Mouse (Mus musculus): ENCODE data around the gene Lrrc10b. TPM values are rescaled to one million over a fixed set of nuclear protein-coding genes. Genes with fewer than 3 reads are reported as not detected.
A peak's percentile ranks its signal among the peaks of the same experiment; 100 is the strongest.

Gene Lrrc10b
- polyA plus RNA-seq (2012; rRNA removed), result 3.9 and 6.8 TPM in 2 replicates

DNA sequence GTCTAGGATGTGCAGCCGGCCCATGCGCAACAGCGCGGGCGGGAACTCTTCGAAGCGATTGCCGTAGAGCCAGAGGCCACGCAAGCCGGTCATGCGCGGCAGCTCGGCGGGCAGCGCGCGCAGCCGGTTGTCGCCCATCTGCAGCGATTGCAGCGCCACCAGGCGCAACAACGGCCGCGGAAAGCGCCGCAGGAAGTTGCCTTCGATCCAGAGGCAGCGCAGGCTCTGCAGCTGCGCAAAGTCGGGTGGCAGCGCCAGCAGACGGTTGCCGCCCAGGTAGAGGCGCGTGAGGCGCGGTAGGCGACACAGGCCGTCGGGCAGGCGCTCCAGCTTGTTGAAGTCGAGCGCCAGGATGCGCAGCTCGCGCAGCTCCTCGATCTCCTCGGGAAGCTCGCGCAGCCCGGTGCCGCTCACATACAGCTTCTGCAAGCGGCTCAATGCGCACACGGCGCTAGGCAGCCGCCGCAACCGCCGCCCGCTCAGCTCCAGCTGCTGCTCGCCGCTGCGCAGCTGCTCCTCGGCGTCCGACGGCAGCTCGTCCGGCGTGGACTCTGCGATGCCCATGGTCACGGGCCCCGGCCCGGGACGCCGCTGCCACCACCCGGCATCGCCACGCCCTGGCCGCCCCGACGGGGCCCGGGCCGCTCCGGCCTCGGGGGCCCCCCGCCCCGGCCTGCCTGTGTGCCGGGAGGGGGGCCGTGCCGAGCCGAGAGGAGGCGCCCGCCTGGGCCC is at the start of gene Lrrc10b:
Lrrc10b (minus strand) TSS at position 722 of the 732 bp plus-strand sequence.
- no peak for DNase-seq (ENCODE audit: low read depth)

DNA sequence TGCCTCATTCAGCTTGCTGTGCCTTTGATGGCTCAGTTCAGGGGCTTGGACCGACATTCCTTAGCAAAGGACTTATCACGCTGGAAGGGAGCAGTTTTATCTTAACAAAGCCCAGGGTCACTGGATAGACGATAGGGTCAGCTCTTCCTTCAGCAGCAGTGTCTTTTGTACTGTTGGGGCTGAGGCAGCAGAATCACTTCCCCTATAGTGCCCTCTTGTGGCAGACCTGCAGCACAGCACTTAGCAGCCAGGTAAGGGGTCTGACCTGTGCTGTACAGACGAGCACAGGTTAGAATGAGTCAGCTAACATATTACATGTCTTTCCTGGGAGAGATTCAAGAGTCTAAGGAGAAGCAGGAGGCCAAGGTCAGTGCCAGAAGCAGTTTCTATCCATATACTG is 45.3 kb upstream of the Lrrc10b start:
- no peak for DNase-seq (ENCODE audit: low read depth)

DNA sequence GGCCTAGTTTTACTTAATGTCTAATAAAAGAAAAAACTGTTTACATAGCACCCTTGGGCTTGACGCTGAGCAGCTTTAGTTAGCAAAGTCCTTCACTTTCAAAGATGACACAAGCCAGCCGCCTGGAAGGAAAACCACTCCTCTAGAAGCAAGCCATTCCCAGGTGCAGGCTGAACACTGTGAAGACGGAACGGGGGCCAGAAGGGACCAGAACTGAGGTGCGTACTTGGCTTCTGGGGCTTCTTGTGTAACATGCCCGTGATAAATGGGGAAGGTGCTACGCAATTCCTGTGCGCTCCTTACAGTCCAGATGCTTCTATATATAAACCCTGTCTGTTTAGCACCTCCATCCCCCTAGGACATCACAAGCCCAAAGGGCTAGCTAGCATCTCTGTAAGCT is 43.3 kb upstream of the Lrrc10b start:
- no peak for DNase-seq (ENCODE audit: low read depth)

DNA sequence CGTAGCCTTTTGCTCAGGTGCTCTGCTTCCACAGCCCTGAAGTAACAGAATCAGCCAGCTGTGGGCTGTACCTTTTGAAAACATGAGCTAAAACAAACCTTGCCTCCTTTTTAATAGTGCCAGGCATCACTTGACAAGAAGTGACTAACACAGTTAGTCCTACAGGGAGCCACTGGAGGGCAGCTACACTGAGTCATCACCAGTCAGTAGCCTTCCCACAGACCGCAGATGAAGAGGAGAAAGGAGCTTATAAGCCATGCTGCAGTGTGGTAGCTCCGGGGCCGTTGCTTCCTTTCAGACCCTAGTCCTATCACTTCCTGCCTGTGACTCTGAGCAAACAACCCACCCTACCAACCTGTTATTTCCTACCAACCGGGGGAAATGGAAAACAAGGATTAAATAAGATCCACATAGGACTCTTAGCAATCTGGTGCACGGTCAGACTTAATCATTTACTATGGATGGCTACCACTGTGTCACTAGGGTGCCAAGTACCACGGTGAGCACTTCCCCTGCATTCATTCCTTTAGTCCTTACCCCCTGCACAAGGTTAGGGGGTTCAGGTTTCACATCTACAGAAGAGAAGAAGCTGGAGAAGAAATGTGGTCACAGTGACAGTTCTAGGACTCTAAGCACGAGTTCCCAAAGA is 40.4 kb upstream of the Lrrc10b start:
- no peak for DNase-seq (ENCODE audit: low read depth)

DNA sequence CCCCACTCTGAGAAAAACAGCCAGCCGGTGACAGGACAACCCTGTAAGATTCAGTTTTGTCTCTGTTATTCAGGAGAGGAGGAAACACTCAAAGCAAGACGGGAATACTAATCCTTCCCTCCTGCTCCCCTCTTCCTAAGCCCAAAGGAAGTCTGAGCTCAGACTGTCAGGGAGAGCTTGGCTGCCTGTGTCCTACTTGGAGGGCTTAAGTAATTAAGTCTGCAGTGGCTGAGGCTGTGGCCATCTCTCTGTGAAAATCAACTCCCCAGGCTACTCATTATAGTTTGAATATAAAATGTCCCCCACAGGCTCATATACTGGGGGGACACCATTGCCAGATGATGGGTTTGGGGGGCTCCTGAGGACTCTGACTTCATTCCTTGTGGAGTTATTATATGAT is 39.7 kb upstream of the Lrrc10b start:
- DNase-seq (ENCODE audit: low read depth), result no peak

DNA sequence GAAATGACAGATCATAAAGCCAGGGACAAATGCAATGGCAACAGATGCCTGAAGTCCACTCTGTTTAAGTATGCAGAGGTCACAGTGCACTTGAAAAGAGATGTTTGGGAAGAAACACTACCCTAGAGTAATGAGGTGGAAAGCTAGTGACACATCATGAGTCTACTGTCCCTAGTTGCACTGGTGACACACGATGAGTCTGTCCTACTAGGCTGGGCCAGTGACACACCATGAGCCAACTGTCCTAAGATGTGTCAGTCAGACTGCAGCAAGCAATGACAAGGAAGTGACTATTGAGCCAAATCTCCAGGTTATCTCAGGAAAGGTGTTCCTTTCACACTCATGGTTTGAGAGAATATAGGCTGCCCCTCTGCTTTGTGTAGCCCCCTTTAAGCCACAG is 38.4 kb upstream of the Lrrc10b start:
- no peak for DNase-seq (ENCODE audit: low read depth)

DNA sequence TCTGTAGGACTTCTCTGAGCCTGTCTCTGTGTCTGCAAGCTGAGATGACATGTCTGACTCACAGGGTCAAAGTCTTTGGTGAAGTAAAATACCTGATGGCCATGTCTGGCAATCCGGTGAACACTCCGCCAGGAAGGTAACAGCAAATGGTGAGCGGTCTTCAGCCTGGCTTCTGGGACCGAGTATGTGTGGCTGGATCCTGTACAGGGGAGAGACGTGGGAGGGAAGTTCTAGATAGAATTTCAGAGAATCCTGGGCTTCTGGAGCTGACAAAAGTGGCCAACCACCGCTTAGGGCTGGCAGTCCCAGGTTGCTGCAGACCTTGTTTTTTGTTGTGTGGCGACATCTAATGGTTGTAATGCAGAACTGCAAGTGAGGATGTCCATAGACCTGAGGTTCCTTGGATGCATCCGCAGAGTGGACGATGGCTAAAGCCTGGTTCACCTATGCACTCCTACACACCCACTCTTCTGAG is 29.0 kb upstream of the Lrrc10b start:
- DNase-seq (ENCODE audit: low read depth), result peak; percentile 13

DNA sequence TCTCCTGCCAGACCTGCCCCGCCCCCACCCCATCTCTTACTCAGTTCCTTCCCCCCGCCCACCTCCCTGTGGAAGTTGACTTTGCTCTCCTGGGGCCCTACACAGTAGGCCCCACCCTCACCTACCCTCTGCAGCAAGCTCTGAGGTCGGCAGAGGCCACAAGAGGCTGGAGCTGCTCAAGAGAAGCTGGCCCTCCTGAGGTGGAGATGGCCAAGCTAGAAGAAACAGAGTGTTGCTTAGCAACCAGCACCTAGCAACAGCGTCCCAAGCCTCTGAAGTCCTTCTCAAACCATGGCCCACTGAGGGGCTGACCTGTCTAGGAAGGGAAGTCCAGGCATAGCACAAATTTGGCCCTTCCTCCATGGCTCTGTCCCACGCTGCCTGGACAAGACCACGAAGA is 25.4 kb upstream of the Lrrc10b start, which contains the start of gene Ppp1r32:
Ppp1r32 (minus strand) TSS at position 226 of the 400 bp plus-strand sequence.
- DNase-seq (ENCODE audit: low read depth), result no peak

DNA sequence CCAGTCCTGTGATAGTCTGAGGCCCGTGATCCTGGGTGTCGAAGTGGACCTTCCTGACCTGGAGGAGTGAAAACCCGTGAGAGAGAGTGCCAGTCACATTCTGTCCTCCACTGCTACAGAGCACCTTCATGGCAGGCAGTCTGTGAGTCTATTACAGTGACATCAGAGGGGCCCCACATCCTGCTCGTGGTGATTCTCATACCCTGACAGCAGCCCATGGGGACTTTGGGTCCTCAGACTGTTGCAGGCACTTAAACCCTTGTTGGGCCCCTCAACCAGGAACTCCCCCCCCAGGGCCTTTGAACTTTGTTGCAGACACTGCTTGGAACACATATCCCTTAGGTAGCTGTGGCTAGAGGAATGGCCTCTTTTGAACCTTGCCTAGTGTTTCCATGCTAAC is 22.3 kb upstream of the Lrrc10b start:
- DNase-seq (ENCODE audit: low read depth), result no peak

DNA sequence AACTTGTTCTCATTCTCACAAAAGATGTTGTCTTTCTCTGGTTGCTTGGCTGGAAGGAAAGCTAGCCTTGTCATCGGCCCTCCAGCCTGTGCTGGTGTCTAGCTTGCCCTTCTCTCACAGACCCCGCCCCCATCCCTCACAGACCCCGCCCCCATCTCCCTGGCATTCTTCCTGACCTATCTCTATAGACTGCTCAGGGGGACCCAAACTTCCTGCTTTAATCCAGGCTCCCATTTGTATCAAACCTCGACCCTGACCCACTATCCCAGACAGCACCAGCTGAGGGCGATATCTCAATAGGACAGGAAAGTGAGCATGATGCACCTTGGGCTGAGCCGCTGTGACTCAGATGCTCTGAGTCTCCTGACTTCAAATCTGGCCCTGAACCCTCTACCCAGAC is 16.5 kb upstream of the Lrrc10b start:
- DNase-seq (ENCODE audit: low read depth), result no peak

DNA sequence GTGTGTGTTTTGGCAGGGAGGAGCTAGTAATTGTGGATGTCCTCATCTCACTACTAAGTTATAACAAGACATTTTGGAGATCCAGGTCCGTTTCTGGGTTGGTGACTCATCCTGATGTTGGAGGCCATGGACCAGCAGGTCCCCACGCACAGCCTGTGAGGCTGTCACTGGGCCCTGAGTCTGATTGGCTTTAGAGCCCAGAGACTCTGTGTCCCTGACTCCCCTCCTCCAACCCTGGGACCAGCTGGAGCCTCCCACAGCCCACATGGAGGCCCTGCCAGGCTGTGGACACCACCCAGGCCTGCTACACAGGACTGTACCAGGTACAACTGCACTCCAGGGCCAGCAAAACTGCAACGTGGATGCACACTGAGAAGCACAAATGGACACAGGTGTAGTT is 15.7 kb upstream of the Lrrc10b start:
- DNase-seq (ENCODE audit: low read depth), result no peak

DNA sequence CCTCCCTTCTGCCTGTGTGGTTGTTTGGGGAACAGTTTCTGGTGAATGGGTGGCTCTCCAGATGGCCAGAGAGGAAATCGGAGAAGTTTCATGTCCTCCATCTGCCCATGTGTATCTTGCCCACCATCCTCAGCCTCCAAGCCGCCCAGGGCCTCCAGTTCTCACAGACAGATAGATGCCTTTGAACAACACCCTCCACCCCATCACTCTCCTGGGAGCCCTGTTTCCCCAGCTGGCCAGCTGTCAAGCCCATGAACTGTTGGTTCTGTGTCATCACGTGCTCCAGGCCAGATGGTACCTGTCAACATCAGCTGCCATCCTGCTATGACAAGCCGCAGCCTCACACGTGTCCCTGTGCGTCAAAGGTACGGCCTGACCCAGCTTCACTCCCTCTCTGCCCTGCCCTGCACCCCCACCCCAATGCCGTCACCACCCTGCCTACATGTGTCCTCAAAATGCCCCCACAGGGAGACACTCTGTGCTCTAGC is 11.9 kb upstream of the Lrrc10b start:
- DNase-seq (ENCODE audit: low read depth), result no peak

DNA sequence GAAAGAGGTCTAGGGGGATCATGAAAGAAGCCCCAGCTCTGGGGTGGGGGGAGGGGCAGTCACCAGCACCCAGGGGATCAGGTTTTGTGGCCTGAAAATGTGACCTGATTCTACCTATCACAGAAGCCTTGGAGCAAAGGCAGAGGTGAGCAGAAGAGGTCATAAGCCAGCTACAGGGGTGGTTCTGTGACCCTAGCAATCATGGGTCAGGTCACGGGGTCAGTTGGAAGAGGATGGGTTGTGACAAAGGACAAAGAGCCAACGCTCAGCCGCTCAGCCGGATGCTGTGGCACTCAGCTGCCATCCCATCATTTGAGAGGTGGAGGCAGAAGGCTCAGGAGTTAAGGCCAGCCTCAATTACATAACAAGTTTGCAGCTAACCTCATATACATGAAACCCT is 7.2 kb upstream of the Lrrc10b start:
- DNase-seq (ENCODE audit: low read depth), result no peak

DNA sequence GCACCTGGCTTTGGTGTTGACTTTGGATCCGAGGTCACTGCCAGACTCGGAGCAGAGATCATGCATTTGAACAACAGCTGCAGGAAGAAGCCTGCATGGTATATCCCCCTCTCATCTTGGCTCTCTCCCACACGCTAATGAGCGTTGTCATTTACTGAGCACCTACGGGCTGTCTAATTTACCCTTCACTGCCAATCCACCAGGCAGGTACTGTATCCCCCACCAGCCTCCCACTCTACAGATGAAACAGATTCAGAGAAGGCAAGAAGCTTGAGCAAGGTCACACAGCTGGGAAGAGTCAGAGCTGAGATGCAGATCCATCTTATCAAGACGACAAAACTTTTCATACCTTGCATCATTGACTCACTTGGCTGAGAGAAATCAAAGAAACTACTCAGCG is 4.3 kb upstream of the Lrrc10b start:
- no peak for DNase-seq (ENCODE audit: low read depth)

DNA sequence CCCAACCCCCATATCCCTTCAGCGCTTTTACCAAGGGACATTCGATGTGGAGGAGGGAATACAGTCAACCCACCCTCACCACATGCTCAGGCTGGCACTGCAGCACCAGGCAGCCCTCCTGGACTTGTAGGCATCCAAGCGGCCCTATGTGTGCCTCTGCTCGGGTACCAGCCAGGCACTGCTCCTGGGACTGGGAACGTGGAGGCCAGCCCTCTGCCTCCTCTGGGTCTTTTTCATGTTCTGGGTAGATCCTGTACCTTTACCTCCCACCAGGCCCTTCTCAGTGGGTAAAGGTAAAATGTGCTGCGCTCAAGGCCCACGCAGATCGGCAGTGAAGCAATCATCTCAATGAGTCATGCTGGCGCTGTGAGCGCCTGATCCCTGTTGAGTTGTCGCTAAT is 2.6 kb upstream of the Lrrc10b start:
- DNase-seq (ENCODE audit: low read depth), result no peak

DNA sequence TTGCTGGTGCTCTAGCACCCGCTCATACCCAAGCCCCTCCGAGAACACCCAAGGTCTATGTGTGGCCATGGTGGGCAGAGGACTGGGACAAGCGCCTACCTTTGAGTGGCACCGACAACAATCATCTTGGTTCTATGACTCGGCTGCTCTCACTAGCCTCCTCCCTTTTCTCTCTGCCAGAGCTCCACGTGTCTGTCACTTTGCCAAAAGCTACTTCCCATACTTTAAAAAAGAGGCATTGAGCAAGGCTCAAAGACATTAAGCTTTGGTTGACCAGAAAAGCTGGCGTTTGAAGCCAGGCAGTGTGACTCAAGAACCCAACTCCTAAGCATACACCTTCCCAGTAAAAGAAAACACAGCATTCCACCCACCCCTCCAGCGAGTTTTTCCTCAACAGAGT is 823 bp upstream of the Lrrc10b start:
- no peak for DNase-seq (ENCODE audit: low read depth)

DNA sequence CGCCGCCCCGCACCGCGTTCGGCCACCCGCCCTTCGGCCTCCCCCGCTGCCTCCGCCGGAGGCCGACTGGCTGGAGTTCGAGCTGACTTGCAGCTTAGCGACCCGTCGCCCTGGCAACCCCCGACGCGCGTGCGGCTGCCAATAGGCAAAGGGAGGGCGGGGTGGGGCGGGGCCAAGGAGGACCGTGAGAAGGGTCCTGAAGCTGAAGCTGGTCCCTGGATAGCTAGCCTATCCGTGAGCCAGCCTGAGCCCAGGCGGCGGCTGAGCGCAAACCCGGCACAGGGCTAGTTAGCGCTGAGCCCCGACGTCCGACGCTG is 169 bp upstream of the Lrrc10b start:
- DNase-seq (ENCODE audit: low read depth), result no peak

DNA sequence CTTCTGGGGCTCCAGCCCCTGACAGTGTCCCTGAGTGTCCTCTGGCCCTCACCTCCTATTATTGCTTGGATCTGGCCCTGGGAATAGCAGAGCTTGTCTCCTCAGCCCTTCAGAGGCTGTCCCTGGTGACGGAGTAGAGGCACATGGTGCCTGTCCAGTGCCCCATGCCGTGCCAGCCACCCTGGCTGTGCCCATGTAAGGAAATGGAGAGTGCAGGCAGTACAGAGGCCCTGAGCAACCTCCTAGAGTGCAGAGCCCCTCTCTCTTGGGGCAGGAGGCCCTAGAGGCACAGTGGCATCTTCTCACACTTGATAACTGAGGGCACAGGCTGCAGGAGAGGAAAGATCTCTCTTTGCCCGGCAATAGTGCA is 1.9 kb downstream of the Lrrc10b start:
- DNase-seq (ENCODE audit: low read depth), result no peak

DNA sequence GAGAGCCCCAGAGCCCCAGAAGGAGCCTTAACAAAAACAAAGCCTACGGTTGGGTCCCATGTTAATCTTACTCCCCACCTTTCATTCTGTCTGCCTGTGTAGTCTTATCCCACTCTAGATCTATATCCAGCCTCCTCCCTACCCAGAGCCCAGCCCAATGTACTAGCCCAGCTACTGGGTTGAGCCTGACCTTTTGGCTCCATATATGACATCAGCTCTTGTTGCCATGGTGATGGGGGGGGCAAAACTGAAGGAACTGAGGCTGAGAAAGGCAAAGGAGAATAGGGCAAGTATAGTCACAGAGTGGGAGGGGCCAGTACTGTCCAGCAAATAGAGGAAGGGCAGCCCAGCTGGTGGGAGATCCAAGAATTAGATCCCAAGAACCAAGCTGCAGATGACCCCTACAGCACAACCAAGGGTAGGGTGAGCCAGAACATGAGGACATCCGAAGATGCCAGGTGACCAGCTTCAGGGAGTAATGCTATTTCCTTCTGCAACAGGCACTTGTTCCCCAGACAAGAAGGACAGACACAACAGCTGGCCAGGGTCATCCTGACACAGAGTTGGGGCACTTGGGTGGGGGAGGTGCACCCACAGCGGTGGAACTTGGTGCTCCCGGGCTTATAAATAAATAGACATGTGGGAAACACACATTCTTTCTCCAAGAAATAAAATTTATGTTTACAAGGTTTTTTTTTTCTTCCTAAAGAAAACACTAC is 2.4 kb downstream of the Lrrc10b start:
- DNase-seq (ENCODE audit: low read depth), result no peak

DNA sequence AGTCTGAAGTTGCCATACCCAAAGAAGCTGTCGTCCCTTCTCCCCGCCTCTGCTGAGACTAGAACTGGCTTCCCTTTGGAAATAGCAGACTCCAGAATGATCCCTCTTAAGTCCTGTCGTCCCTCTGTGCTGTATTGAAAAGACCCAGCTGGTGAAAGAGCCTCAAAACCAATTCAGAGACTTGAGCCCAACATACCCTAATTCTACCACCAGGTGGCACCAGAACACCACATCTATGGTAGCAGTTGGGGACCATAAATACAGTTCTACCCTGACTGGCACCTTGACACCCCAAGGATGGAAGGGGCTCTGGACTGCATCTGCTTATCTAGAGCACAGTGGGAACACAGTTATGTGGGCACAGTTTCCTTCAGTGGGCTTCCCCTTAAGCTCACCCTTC is 7.6 kb downstream of the Lrrc10b start:
- DNase-seq (ENCODE audit: low read depth), result no peak

DNA sequence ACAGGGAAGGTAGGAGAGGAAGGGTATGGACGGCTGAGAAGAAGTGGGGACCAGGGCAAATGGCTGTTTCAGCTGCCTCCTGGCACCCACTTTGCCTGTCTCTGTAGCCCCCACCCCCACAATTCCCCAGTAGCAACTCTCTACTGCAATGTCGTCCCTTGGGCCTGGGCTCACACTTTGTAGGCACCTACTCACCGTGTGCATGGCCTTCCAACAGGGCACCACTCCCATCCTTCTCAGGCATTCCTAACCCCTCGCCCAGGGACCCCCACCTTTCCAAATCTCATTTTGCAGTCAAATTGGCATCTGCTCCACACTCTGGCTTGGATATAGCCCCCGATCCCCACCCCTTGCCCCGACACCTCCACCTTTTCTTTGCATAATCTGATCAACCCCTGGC is 8.1 kb downstream of the Lrrc10b start:
- DNase-seq (ENCODE audit: low read depth), result no peak

DNA sequence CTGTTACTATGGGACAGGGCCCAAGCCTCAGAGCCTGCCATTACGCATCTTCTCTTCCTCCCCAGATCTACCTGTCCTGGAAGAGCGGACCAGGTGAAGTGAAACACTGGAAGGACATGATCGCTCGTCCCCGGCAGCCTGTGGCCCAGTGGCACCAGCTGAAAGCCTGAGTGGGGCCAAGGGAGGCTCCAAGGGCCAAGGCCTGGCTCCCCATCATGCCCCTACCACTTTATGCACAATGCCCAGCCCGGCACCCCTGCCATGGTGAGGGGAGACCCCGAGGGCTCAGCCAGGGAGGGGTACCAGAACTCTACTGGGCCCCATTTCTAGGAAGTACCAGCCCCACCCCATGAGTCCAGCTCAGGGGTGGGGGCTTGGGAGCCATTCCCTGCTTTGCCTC is 9.0 kb downstream of the Lrrc10b start:
- no peak for DNase-seq (ENCODE audit: low read depth)

Measured in gonadal fat pad, adult 2 months (tissue).